13 mouse cellular contexts compared by ENCODE assay signal in genomic region chr17:15630792-15631191, GRCm38 (mm10).
DNase-seq lines count a peak whose midpoint lies in the region; ATAC-seq and TF ChIP-seq lines count a peak whose summit lies in the region.
"Had no signal": no experiment of that assay in that cellular context is flagged by ENCODE, and none has a peak within 500 bp of the region (broad histone marks: within the 10 kb centered on the region; RNA-seq: fewer than 3 reads in every experiment).

No protein-coding gene starts in this region.

- no peaks in the 10 kb centered on the region for H3K9me3 ChIP-seq in hindbrain, postnatal 0 days (ENCODE audit: low read length)
- H3K9me3 ChIP-seq in hindbrain, embryonic 14.5 days (ENCODE audit: control insufficient read depth, low read length) = 0 out of 2 replicates have a peak, but pooled peaks cover 4% of the 10 kb centered on the region
- no peaks in the 10 kb centered on the region for H3K9me3 ChIP-seq in lung, embryonic 15.5 days
- no peaks in the 10 kb centered on the region for H3K9me3 ChIP-seq in liver, postnatal 0 days (ENCODE audit: low read length)

- WGBS in hindbrain, postnatal 0 days = 82% methylated on average over 5 of the region's 5 CpGs
- WGBS in hindbrain, embryonic 14.5 days = 88% methylated on average over 5 of the region's 5 CpGs
- WGBS in lung, embryonic 15.5 days = 53% methylated on average over 5 of the region's 5 CpGs
- 62% methylated on average over 5 of the region's 5 CpGs for WGBS in lung, adult 2 months
- WGBS in liver, postnatal 0 days (ENCODE audit: insufficient replicate concordance) = 67% methylated on average over 5 of the region's 5 CpGs

- no peaks in the 10 kb centered on the region for H3K4me1 ChIP-seq in hindbrain, postnatal 0 days (ENCODE audit: insufficient read depth, low read length)
- H3K4me1 ChIP-seq in hindbrain, embryonic 14.5 days (replicated peaks; ENCODE audit: control insufficient read depth, insufficient read depth, low read length) = no peaks in the 10 kb centered on the region
- H3K4me1 ChIP-seq in lung, embryonic 15.5 days = peaks cover 14% of the 10 kb centered on the region
- H3K4me1 ChIP-seq in lung, adult 2 months (ENCODE audit: control insufficient read depth, insufficient read depth, low read length) = no peaks in the 10 kb centered on the region; the same call in 1 of the 2 replicates
- no peaks in the 10 kb centered on the region; the same call in 1 of the 2 replicates for H3K4me1 ChIP-seq in liver, postnatal 0 days (ENCODE audit: insufficient read depth)

- no peak for DNase-seq in gastrocnemius, adult 2 months
- DNase-seq in gastrocnemius, postnatal 25 days = no peak
- no peak for DNase-seq in hindbrain, postnatal 0 days (ENCODE audit: low spot score)
- no peak for DNase-seq in hindbrain, embryonic 14.5 days (ENCODE audit: low spot score)
- DNase-seq in lung, adult 2 months = no peak
- no peak for DNase-seq in liver, postnatal 0 days
- DNase-seq: adrenal gland, postnatal 14 days; cerebellum, adult 9-10 months; gastrocnemius, postnatal 14 days; kidney, adult 18-20 months; layer of hippocampus, postnatal 36 days had no signal

- peak overlapping the region; percentile 62; the same call in 1 of the 2 replicates for H3K4me3 ChIP-seq in gastrocnemius, adult 2 months
- no peak overlapping the region for H3K4me3 ChIP-seq in hindbrain, postnatal 0 days (ENCODE audit: low read length)
- H3K4me3 ChIP-seq in hindbrain, embryonic 14.5 days (replicated peaks; ENCODE audit: low read length) = no peak overlapping the region
- peak overlapping the region; percentile 15 for H3K4me3 ChIP-seq in lung, embryonic 15.5 days
- H3K4me3 ChIP-seq in lung, adult 2 months (replicated peaks; ENCODE audit: extremely low read depth, low read depth, low read length) = no peak overlapping the region
- no peak overlapping the region for H3K4me3 ChIP-seq in liver, postnatal 0 days (ENCODE audit: low read depth, low read length)

- no peak overlapping the region for H3K9ac ChIP-seq in hindbrain, postnatal 0 days (replicated peaks; ENCODE audit: low read length)
- no peak overlapping the region for H3K9ac ChIP-seq in hindbrain, embryonic 14.5 days
- H3K9ac ChIP-seq in lung, embryonic 15.5 days = no peak overlapping the region
- H3K9ac ChIP-seq in liver, postnatal 0 days (replicated peaks) = no peak overlapping the region

- H3K27ac ChIP-seq in gastrocnemius, adult 2 months = no peak overlapping the region
- H3K27ac ChIP-seq in hindbrain, postnatal 0 days = no peak overlapping the region
- H3K27ac ChIP-seq in hindbrain, embryonic 14.5 days = no peak overlapping the region
- no peak overlapping the region for H3K27ac ChIP-seq in lung, embryonic 15.5 days
- no peak overlapping the region for H3K27ac ChIP-seq in liver, postnatal 0 days (ENCODE audit: low read depth)

- no peak for ATAC-seq in hindbrain, postnatal 0 days
- ATAC-seq in hindbrain, embryonic 14.5 days (ENCODE audit: low FRiP score) = no peak
- ATAC-seq in lung, embryonic 15.5 days (ENCODE audit: borderline replicate concordance, extremely low read depth, low FRiP score, low TSS enrichment) = peak; percentile 70; the same call in 1 of the 2 replicates
- no peak for ATAC-seq in liver, postnatal 0 days
- ATAC-seq in cerebellum, adult (ENCODE audit: insufficient number of reproducible peaks, low FRiP score, low TSS enrichment) = no peak

- TF ChIP-seq EP300 in liver, postnatal 0 days (IDR thresholded peaks at IDR 0.05; ENCODE audit: low read depth) = no peak

- TF ChIP-seq POLR2A in lung, adult 2 months (IDR thresholded peaks at IDR 0.05; ENCODE audit: borderline replicate concordance, extremely low read depth, low read depth, low read length) = no peak

- 0 out of 2 replicates have a peak overlapping the region, but pooled peaks have one; percentile 31 for H3K4me2 ChIP-seq in hindbrain, postnatal 0 days (ENCODE audit: low read depth, low read length)
- H3K4me2 ChIP-seq in hindbrain, embryonic 14.5 days (replicated peaks) = no peak overlapping the region
- peak overlapping the region; percentile 51 for H3K4me2 ChIP-seq in lung, embryonic 15.5 days
- H3K4me2 ChIP-seq in liver, postnatal 0 days (ENCODE audit: low read depth, low read length) = peak overlapping the region; percentile 64; the same call in 1 of the 2 replicates

- no peaks in the 10 kb centered on the region for H3K27me3 ChIP-seq in hindbrain, postnatal 0 days (ENCODE audit: insufficient read depth, low read length)
- no peaks in the 10 kb centered on the region for H3K27me3 ChIP-seq in hindbrain, embryonic 14.5 days (ENCODE audit: control insufficient read depth, insufficient read depth, low read length)
- no peaks in the 10 kb centered on the region for H3K27me3 ChIP-seq in lung, embryonic 15.5 days
- no peaks in the 10 kb centered on the region for H3K27me3 ChIP-seq in liver, postnatal 0 days (ENCODE audit: insufficient read depth, low read length)

- intact Hi-C loops in gastrocnemius, adult 2 months (cut with DNase I) = no loop called here

- no peak for TF ChIP-seq CTCF in gastrocnemius, adult 2 months (IDR thresholded peaks at IDR 0.05)
- TF ChIP-seq CTCF in hindbrain, postnatal 0 days (IDR thresholded peaks at IDR 0.05; ENCODE audit: low read depth) = no peak
- TF ChIP-seq CTCF in lung, adult 2 months (IDR thresholded peaks at IDR 0.05; ENCODE audit: insufficient read depth, low read length) = no peak
- TF ChIP-seq CTCF in liver, postnatal 0 days (IDR thresholded peaks at IDR 0.05; ENCODE audit: low read depth) = no peak

- no peaks in the 10 kb centered on the region for H3K36me3 ChIP-seq in hindbrain, postnatal 0 days (ENCODE audit: insufficient read depth, low read length)
- H3K36me3 ChIP-seq in hindbrain, embryonic 14.5 days (replicated peaks; ENCODE audit: control insufficient read depth, insufficient read depth) = no peaks in the 10 kb centered on the region
- H3K36me3 ChIP-seq in lung, embryonic 15.5 days = no peaks in the 10 kb centered on the region
- H3K36me3 ChIP-seq in liver, postnatal 0 days (replicated peaks; ENCODE audit: insufficient read depth, low read length) = no peaks in the 10 kb centered on the region

Comparison
In these comparisons a context has a peak if more than half of its experiments do, and no peak if none do; other contexts are left out.
1. H3K4me3 ChIP-seq: peak in gastrocnemius, adult 2 months (single experiment) and lung, embryonic 15.5 days (single experiment); none in hindbrain, postnatal 0 days (single experiment), hindbrain, embryonic 14.5 days (single experiment), lung, adult 2 months (single experiment) and liver, postnatal 0 days (single experiment).